Mouse (Mus musculus): ENCODE results near the gene Actr10. TPM values are rescaled to one million over a fixed set of nuclear protein-coding genes. Genes with fewer than 3 reads are reported as not detected.
A peak's percentile ranks its signal among the peaks of the same experiment; 100 is the strongest.

Actr10 gene
- polyA plus RNA-seq, 1 experiment, result 1.9 TPM

- H3K9me3 ChIP-seq, result no peaks in the 10 kb centered on the region
- no peak overlapping the region for H3K4me3 ChIP-seq (replicated peaks)
- H3K27me3 ChIP-seq (replicated peaks), result no peaks in the 10 kb centered on the region
- peaks cover 77% of the 10 kb centered on the region for H3K36me3 ChIP-seq (replicated peaks; ENCODE audit: low read length)
- no peak for TF ChIP-seq GATA1 (IDR thresholded peaks at IDR 0.05; ENCODE audit: borderline replicate concordance, low read length)
- no peak for TF ChIP-seq FLI1 (IDR thresholded peaks at IDR 0.05; ENCODE audit: low read length)
- peaks cover 23% of the 10 kb centered on the region for H3K4me1 ChIP-seq
Observed at GRCm38 (mm10) chr12:70946585-70947256, 9.1 kb downstream of the Actr10 start.

- no peaks in the 10 kb centered on the region for H3K27me3 ChIP-seq (replicated peaks)
- no peaks in the 10 kb centered on the region for H3K4me1 ChIP-seq
- H3K9me3 ChIP-seq, result no peaks in the 10 kb centered on the region
- H3K4me3 ChIP-seq (replicated peaks), result no peak overlapping the region
- no peak for TF ChIP-seq GATA1 (IDR thresholded peaks at IDR 0.05; ENCODE audit: borderline replicate concordance, low read length)
- no peak for TF ChIP-seq FLI1 (IDR thresholded peaks at IDR 0.05; ENCODE audit: low read length)
- H3K36me3 ChIP-seq (replicated peaks; ENCODE audit: low read length), result peaks cover 91% of the 10 kb centered on the region
Observed at GRCm38 (mm10) chr12:70958640-70959039, 21.0 kb downstream of the Actr10 start.

GRCm38 (mm10) chr12:70967581-70967980 is 29.9 kb downstream of the Actr10 start:
- Histone ChIP-seq H3K27me3 (replicated peaks) (no peaks in the 10 kb centered on the region), H3K9me3 (no peaks in the 10 kb centered on the region), H3K4me3 (replicated peaks) (peak overlapping the region; percentile 97), H3K4me1 (peaks cover 12% of the 10 kb centered on the region), H3K36me3 (replicated peaks; ENCODE audit: low read length) (peaks cover 20% of the 10 kb centered on the region)
- TF ChIP-seq GATA1 (IDR thresholded peaks at IDR 0.05; ENCODE audit: borderline replicate concordance, low read length) (no peak), FLI1 (IDR thresholded peaks at IDR 0.05; ENCODE audit: low read length) (no peak)

DNA sequence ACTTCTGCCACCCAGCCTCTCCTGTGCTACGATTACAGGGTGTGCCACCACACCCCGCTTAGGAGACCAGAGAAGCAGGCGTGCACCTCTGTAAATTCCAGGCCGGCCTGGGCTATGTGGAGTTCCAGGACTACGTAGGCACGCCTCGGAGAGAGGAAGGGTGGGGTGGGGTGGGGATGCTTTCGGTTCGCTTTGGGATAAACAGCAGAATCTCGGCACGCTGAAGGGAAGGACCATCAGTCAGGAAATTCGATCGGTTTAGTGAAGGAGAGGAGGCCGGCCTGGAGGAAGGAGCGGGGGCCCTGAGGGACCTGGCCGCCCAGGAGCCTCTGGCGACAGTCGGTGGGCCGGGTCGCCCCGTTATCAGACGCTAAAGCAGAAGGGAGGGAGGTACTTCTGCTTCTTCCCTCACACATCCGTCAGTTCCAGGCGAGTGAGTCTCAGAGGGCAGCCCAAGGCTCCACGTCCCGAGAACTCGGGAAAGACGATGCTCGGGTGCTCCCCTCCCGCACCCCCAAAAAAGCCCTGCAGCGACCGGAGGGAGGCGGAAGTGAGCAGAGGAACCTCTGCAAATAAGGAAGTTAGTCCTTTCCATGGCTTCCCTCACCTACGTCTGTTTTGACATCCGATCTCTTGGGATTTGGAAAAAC is 30.6 kb downstream of the Actr10 start:
- TF ChIP-seq FLI1 (IDR thresholded peaks at IDR 0.05; ENCODE audit: low read length), result no peak
- no peak for TF ChIP-seq GATA1 (IDR thresholded peaks at IDR 0.05; ENCODE audit: borderline replicate concordance, low read length)
- Histone ChIP-seq H3K9me3 (no peaks in the 10 kb centered on the region), H3K4me3 (replicated peaks) (peak overlapping the region; percentile 97)

GRCm38 (mm10) chr12:70968791-70969307 is 31.2 kb downstream of the Actr10 start:
- no peak for TF ChIP-seq GATA1 (IDR thresholded peaks at IDR 0.05; ENCODE audit: borderline replicate concordance, low read length)
- no peak for TF ChIP-seq FLI1 (IDR thresholded peaks at IDR 0.05; ENCODE audit: low read length)
- Histone ChIP-seq H3K4me3 (replicated peaks) (peak overlapping the region; percentile 97), H3K27me3 (replicated peaks) (no peaks in the 10 kb centered on the region), H3K9me3 (no peaks in the 10 kb centered on the region), H3K4me1 (peaks cover 16% of the 10 kb centered on the region), H3K36me3 (replicated peaks; ENCODE audit: low read length) (peaks cover 10% of the 10 kb centered on the region)

More for the DNA sequence above, 30.6 kb downstream of the Actr10 start:
- H3K36me3 ChIP-seq (replicated peaks; ENCODE audit: low read length), result peaks cover 15% of the 10 kb centered on the region
- H3K27me3 ChIP-seq (replicated peaks), result no peaks in the 10 kb centered on the region
- H3K4me1 ChIP-seq, result peaks cover 12% of the 10 kb centered on the region

DNA sequence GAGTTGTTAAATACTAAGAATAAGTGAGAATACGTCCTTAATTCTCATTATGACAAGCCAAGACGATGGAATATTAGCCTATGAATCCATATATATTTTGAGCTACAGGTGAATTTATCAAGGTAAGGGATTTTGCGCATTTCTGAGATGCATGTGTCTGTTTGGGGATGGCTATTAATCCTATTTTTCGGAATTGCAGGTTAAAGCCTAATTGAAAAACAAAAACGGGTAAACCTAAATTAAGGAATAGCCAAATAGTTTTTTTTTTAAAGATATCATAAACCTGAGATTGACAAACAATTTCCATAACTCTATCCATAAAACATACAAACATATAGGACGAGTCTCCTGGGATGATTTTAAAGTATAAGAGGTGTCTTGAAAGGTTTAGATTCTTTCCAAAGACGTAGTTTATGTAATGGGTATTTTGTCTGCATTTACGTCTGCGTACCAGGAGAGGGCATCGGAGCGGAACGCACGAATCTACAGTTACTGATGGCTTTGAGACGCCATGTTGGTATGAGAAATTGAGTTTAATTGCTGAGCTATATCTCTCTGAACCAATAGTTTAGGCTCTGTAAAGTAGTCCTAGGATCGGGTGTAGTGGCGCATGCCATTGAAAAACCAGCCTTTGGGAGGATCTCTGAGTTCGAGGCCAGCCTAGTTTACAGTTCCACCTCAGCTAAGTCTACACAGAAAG is 32.0 kb downstream of the Actr10 start:
- Histone ChIP-seq H3K4me3 (replicated peaks) (peak overlapping the region; percentile 97), H3K36me3 (replicated peaks; ENCODE audit: low read length) (peaks cover 2% of the 10 kb centered on the region), H3K27me3 (replicated peaks) (no peaks in the 10 kb centered on the region), H3K4me1 (peaks cover 19% of the 10 kb centered on the region), H3K9me3 (no peaks in the 10 kb centered on the region)
- no peak for TF ChIP-seq GATA1 (IDR thresholded peaks at IDR 0.05; ENCODE audit: borderline replicate concordance, low read length)
- TF ChIP-seq FLI1 (IDR thresholded peaks at IDR 0.05; ENCODE audit: low read length), result no peak

GRCm38 (mm10) chr12:70973831-70974230 is 36.2 kb downstream of the Actr10 start:
- no peak for TF ChIP-seq FLI1 (IDR thresholded peaks at IDR 0.05; ENCODE audit: low read length)
- TF ChIP-seq GATA1 (IDR thresholded peaks at IDR 0.05; ENCODE audit: borderline replicate concordance, low read length), result no peak
- Histone ChIP-seq H3K4me3 (replicated peaks) (peak overlapping the region; percentile 90), H3K4me1 (peaks cover 18% of the 10 kb centered on the region), H3K36me3 (replicated peaks; ENCODE audit: low read length) (peaks cover 11% of the 10 kb centered on the region), H3K27me3 (replicated peaks) (no peaks in the 10 kb centered on the region), H3K9me3 (no peaks in the 10 kb centered on the region)

DNA sequence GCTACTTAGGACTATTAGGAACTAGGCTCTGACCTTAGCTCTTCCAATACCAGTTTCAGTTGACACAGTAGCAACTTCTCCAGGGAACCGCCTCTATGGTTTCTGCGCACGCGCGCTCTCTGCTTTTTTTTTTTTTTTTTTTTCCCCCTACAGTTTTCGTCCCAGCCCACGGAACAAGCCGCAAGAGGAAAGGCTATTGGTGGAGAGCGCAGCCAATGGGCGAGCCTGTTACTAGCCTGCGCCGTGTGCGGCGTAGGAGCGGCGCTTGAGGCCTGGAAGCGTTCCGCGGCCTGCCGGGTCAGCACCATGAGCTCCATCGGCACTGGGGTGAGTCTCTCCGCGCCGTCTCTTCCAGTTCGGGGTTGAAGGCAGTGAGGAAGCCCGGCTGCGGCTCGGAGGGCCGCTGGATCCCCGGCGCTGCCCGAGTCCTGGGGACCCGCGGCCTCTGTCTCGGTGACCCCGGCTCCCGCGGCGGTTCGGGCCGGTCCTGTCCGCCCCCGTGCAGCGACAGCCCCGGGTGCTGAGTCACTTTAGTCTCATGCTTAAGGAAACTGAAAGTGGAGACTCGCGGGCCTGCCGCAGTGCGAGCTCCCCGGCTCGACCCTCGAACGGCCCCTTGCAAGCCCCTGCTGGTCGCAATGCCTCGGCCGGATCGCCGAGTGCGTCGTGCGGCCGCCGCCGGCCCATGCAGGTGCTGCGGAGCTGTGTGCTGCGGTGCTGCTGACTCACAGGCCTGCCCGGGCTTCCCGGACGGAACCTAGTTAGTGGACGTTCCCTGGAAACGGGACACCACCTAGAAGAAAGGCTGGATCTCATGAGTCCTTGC is 37.0 kb downstream of the Actr10 start, which contains the start of gene Psma3:
Gene Psma3, plus strand, starts transcription at position 181 of the 826 bp plus-strand sequence.
- Histone ChIP-seq H3K36me3 (replicated peaks; ENCODE audit: low read length) (peaks cover 19% of the 10 kb centered on the region), H3K9me3 (no peaks in the 10 kb centered on the region), H3K27me3 (replicated peaks) (no peaks in the 10 kb centered on the region), H3K4me3 (replicated peaks) (peak within 1 kb of the TSS; percentile 96), H3K4me1 (peaks cover 18% of the 10 kb centered on the region)
- no peak for TF ChIP-seq GATA1 (IDR thresholded peaks at IDR 0.05; ENCODE audit: borderline replicate concordance, low read length)
- TF ChIP-seq FLI1 (IDR thresholded peaks at IDR 0.05; ENCODE audit: low read length), result no peak

DNA sequence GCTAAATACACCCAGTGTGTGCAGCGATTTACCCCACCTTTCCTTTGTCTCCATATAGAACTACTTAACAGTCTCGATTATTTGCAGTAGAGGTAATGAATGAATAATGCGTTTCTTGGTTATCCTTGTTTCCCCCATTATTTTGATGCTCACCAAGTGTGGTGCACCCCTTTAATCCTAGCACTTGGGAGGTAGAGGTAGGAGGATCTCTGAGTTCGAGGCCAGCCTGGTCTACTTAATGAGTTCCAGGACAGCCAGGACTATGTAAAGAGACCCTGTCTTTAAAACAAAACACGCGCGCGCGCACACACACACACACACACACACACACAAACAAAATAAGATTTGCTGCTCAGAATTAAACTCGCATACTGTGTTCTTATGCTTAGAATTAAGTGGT is 37.7 kb downstream of the Actr10 start:
- Histone ChIP-seq H3K36me3 (replicated peaks; ENCODE audit: low read length) (peaks cover 26% of the 10 kb centered on the region), H3K4me1 (peaks cover 18% of the 10 kb centered on the region), H3K27me3 (replicated peaks) (no peaks in the 10 kb centered on the region), H3K4me3 (replicated peaks) (peak overlapping the region; percentile 96), H3K9me3 (no peaks in the 10 kb centered on the region)
- TF ChIP-seq FLI1 (IDR thresholded peaks at IDR 0.05; ENCODE audit: low read length) (no peak), GATA1 (IDR thresholded peaks at IDR 0.05; ENCODE audit: borderline replicate concordance, low read length) (no peak)
